Mouse (Mus musculus): ENCODE results near the gene Ctdnep1. TPM values are rescaled to one million over a fixed set of nuclear protein-coding genes. Genes with fewer than 3 reads are reported as not detected.

Gene Ctdnep1
- polyA plus RNA-seq (2014; fragmentation: Nextera tagmentation; extraction: Ambion mirVana), result 20.3 and 22.2 TPM in 2 replicates

- peak within 1 kb of the TSS; percentile 100 for H3K4me3 ChIP-seq (ENCODE audit: low read depth, low read length)
- H3K4me2 ChIP-seq, result peak within 1 kb of the TSS; percentile 97
- H3K9ac ChIP-seq (ENCODE audit: low read depth, low read length), result peak within 1 kb of the TSS; percentile 99
- H3K9me3 ChIP-seq (replicated peaks; ENCODE audit: control insufficient read depth, low read length), result no peaks in the 10 kb centered on the region
- peaks cover 19% of the 10 kb centered on the region for H3K36me3 ChIP-seq (ENCODE audit: control insufficient read depth, insufficient read depth, low read length)
- H3K27ac ChIP-seq (ENCODE audit: low read depth, low read length), result peak within 1 kb of the TSS; percentile 99
- H3K27me3 ChIP-seq (ENCODE audit: control insufficient read depth, insufficient read depth, low read length), result no peaks in the 10 kb centered on the region
- 0% methylated on average over 35 of the region's 43 CpGs for WGBS (ENCODE audit: insufficient replicate concordance)
- ATAC-seq (replicated peaks; ENCODE audit: insufficient number of reproducible peaks, low FRiP score, low TSS enrichment), result no peak
- peaks cover 20% of the 10 kb centered on the region for H3K4me1 ChIP-seq (ENCODE audit: control insufficient read depth, insufficient read depth, low read length)
Measured at GRCm38 (mm10) chr11:69981141-69981762, at the start of gene Ctdnep1. Gene Ctdnep1, plus strand, starts transcription at chr11:69981156.

GRCm38 (mm10) chr11:69931769-69932168, 49.2 kb upstream of the Ctdnep1 start:
- Histone ChIP-seq H3K27ac (ENCODE audit: low read depth, low read length) (no peak overlapping the region), H3K4me1 (ENCODE audit: control insufficient read depth, insufficient read depth, low read length) (peaks cover 13% of the 10 kb centered on the region), H3K4me3 (ENCODE audit: low read depth, low read length) (no peak overlapping the region), H3K27me3 (ENCODE audit: control insufficient read depth, insufficient read depth, low read length) (peaks cover 21% of the 10 kb centered on the region), H3K9me3 (replicated peaks; ENCODE audit: control insufficient read depth, low read length) (no peaks in the 10 kb centered on the region), H3K4me2 (no peak overlapping the region), H3K36me3 (ENCODE audit: control insufficient read depth, insufficient read depth, low read length) (no peaks in the 10 kb centered on the region), H3K9ac (ENCODE audit: low read depth, low read length) (no peak overlapping the region)
- 71% methylated on average over 8 of the region's 8 CpGs for WGBS (ENCODE audit: insufficient replicate concordance)
- no peak for ATAC-seq (replicated peaks; ENCODE audit: insufficient number of reproducible peaks, low FRiP score, low TSS enrichment)

- H3K4me3 ChIP-seq (ENCODE audit: low read depth, low read length), result no peak overlapping the region
- H3K4me1 ChIP-seq (ENCODE audit: control insufficient read depth, insufficient read depth, low read length), result peaks cover 16% of the 10 kb centered on the region
- 37% methylated on average over 3 of the region's 3 CpGs for WGBS (ENCODE audit: insufficient replicate concordance)
- H3K27me3 ChIP-seq (ENCODE audit: control insufficient read depth, insufficient read depth, low read length), result peaks cover 26% of the 10 kb centered on the region
- H3K36me3 ChIP-seq (ENCODE audit: control insufficient read depth, insufficient read depth, low read length), result no peaks in the 10 kb centered on the region
- no peak overlapping the region for H3K27ac ChIP-seq (ENCODE audit: low read depth, low read length)
- no peak overlapping the region for H3K4me2 ChIP-seq
- H3K9me3 ChIP-seq (replicated peaks; ENCODE audit: control insufficient read depth, low read length), result no peaks in the 10 kb centered on the region
- H3K9ac ChIP-seq (ENCODE audit: low read depth, low read length), result no peak overlapping the region
- ATAC-seq (replicated peaks; ENCODE audit: insufficient number of reproducible peaks, low FRiP score, low TSS enrichment), result no peak
Measured at GRCm38 (mm10) chr11:69932254-69932653, 48.7 kb upstream of the Ctdnep1 start.

GRCm38 (mm10) chr11:69933066-69933465, 47.9 kb upstream of the Ctdnep1 start:
- H3K9me3 ChIP-seq (replicated peaks; ENCODE audit: control insufficient read depth, low read length), result no peaks in the 10 kb centered on the region
- no peaks in the 10 kb centered on the region for H3K36me3 ChIP-seq (ENCODE audit: control insufficient read depth, insufficient read depth, low read length)
- H3K9ac ChIP-seq (ENCODE audit: low read depth, low read length), result no peak overlapping the region
- H3K4me3 ChIP-seq (ENCODE audit: low read depth, low read length), result no peak overlapping the region
- peaks cover 16% of the 10 kb centered on the region for H3K4me1 ChIP-seq (ENCODE audit: control insufficient read depth, insufficient read depth, low read length)
- WGBS (ENCODE audit: insufficient replicate concordance), result 66% methylated on average over 4 of the region's 4 CpGs
- ATAC-seq (replicated peaks; ENCODE audit: insufficient number of reproducible peaks, low FRiP score, low TSS enrichment), result no peak
- H3K27me3 ChIP-seq (ENCODE audit: control insufficient read depth, insufficient read depth, low read length), result peaks cover 29% of the 10 kb centered on the region
- no peak overlapping the region for H3K27ac ChIP-seq (ENCODE audit: low read depth, low read length)
- no peak overlapping the region for H3K4me2 ChIP-seq

GRCm38 (mm10) chr11:69934169-69934568, 46.8 kb upstream of the Ctdnep1 start:
- no peak for ATAC-seq (replicated peaks; ENCODE audit: insufficient number of reproducible peaks, low FRiP score, low TSS enrichment)
- H3K36me3 ChIP-seq (ENCODE audit: control insufficient read depth, insufficient read depth, low read length), result no peaks in the 10 kb centered on the region
- H3K9me3 ChIP-seq (replicated peaks; ENCODE audit: control insufficient read depth, low read length), result no peaks in the 10 kb centered on the region
- H3K4me3 ChIP-seq (ENCODE audit: low read depth, low read length), result peak overlapping the region; percentile 21
- peaks cover 16% of the 10 kb centered on the region for H3K4me1 ChIP-seq (ENCODE audit: control insufficient read depth, insufficient read depth, low read length)
- WGBS (ENCODE audit: insufficient replicate concordance), result 1% methylated on average over 18 of the region's 18 CpGs
- H3K27me3 ChIP-seq (ENCODE audit: control insufficient read depth, insufficient read depth, low read length), result peaks cover 40% of the 10 kb centered on the region
- H3K4me2 ChIP-seq, result peak overlapping the region; percentile 99
- no peak overlapping the region for H3K27ac ChIP-seq (ENCODE audit: low read depth, low read length)
- no peak overlapping the region for H3K9ac ChIP-seq (ENCODE audit: low read depth, low read length)

GRCm38 (mm10) chr11:69934681-69935080, 46.3 kb upstream of the Ctdnep1 start:
- Histone ChIP-seq H3K4me3 (ENCODE audit: low read depth, low read length) (peak overlapping the region; percentile 55; the same call in 1 of the 2 replicates), H3K4me2 (peak overlapping the region; percentile 99), H3K27ac (ENCODE audit: low read depth, low read length) (no peak overlapping the region), H3K36me3 (ENCODE audit: control insufficient read depth, insufficient read depth, low read length) (no peaks in the 10 kb centered on the region), H3K4me1 (ENCODE audit: control insufficient read depth, insufficient read depth, low read length) (peaks cover 16% of the 10 kb centered on the region), H3K27me3 (ENCODE audit: control insufficient read depth, insufficient read depth, low read length) (peaks cover 43% of the 10 kb centered on the region), H3K9ac (ENCODE audit: low read depth, low read length) (no peak overlapping the region; the same call in 1 of the 2 replicates), H3K9me3 (replicated peaks; ENCODE audit: control insufficient read depth, low read length) (no peaks in the 10 kb centered on the region)
- WGBS (ENCODE audit: insufficient replicate concordance), result 22% methylated on average over 6 of the region's 6 CpGs
- ATAC-seq (replicated peaks; ENCODE audit: insufficient number of reproducible peaks, low FRiP score, low TSS enrichment), result no peak

GRCm38 (mm10) chr11:69935137-69935879, 45.6 kb upstream of the Ctdnep1 start, which contains the start of gene Ybx2:
Gene Ybx2, plus strand, starts transcription at chr11:69935796.
- Histone ChIP-seq H3K4me3 (ENCODE audit: low read depth, low read length) (peak within 1 kb of the TSS; percentile 55), H3K9me3 (replicated peaks; ENCODE audit: control insufficient read depth, low read length) (no peaks in the 10 kb centered on the region), H3K27me3 (ENCODE audit: control insufficient read depth, insufficient read depth, low read length) (peaks cover 43% of the 10 kb centered on the region), H3K27ac (ENCODE audit: low read depth, low read length) (peak within 1 kb of the TSS; percentile 38; the same call in 1 of the 2 replicates), H3K4me1 (ENCODE audit: control insufficient read depth, insufficient read depth, low read length) (peaks cover 16% of the 10 kb centered on the region), H3K36me3 (ENCODE audit: control insufficient read depth, insufficient read depth, low read length) (no peaks in the 10 kb centered on the region), H3K9ac (ENCODE audit: low read depth, low read length) (peak within 1 kb of the TSS; percentile 68), H3K4me2 (peak within 1 kb of the TSS; percentile 99)
- 2% methylated on average over 49 of the region's 62 CpGs for WGBS (ENCODE audit: insufficient replicate concordance)
- peak; percentile 88 for ATAC-seq (replicated peaks; ENCODE audit: insufficient number of reproducible peaks, low FRiP score, low TSS enrichment)

- no peaks in the 10 kb centered on the region for H3K9me3 ChIP-seq (replicated peaks; ENCODE audit: control insufficient read depth, low read length)
- H3K4me1 ChIP-seq (ENCODE audit: control insufficient read depth, insufficient read depth, low read length), result peaks cover 16% of the 10 kb centered on the region
- peak overlapping the region; percentile 99 for H3K4me2 ChIP-seq
- H3K27me3 ChIP-seq (ENCODE audit: control insufficient read depth, insufficient read depth, low read length), result peaks cover 43% of the 10 kb centered on the region
- WGBS (ENCODE audit: insufficient replicate concordance), result 2% methylated on average over 25 of the region's 30 CpGs
- no peaks in the 10 kb centered on the region for H3K36me3 ChIP-seq (ENCODE audit: control insufficient read depth, insufficient read depth, low read length)
- peak overlapping the region; percentile 68 for H3K9ac ChIP-seq (ENCODE audit: low read depth, low read length)
- H3K4me3 ChIP-seq (ENCODE audit: low read depth, low read length), result peak overlapping the region; percentile 55
- ATAC-seq (replicated peaks; ENCODE audit: insufficient number of reproducible peaks, low FRiP score, low TSS enrichment), result no peak
- H3K27ac ChIP-seq (ENCODE audit: low read depth, low read length), result no peak overlapping the region
Measured at GRCm38 (mm10) chr11:69936156-69936555, 44.8 kb upstream of the Ctdnep1 start.
